Mouse (Mus musculus): Measurements from ENCODE around the gene Cyp2f2.
A peak's percentile ranks its signal among the peaks of the same experiment; 100 is the strongest.

Gene Cyp2f2

DNA sequence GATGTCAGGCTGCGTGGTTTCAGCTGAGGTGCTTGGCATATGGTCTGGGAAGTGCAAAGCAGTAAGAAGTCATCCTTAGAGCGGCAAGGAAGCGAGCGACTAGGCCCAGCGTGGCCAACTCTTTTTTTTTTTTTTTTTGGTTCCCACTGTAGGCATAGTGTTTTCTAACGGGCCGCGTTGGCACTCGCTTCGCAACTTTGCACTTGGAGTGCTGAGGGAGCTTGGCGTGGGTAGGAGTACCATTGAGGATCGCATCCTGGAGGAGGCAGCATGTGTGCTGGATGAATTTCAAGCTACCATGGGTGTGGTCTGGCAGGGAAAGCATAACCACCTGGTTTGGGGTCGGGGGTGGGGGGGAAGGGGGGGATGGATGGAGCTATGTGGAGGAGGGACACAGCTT is 36.3 kb downstream of the Cyp2f2 start:
- no peak for DNase-seq (ENCODE audit: low read depth)

- DNase-seq (ENCODE audit: low read depth): no peak
Observed at GRCm38 (mm10) chr7:27158171-27158570, 38.5 kb downstream of the Cyp2f2 start.

DNA sequence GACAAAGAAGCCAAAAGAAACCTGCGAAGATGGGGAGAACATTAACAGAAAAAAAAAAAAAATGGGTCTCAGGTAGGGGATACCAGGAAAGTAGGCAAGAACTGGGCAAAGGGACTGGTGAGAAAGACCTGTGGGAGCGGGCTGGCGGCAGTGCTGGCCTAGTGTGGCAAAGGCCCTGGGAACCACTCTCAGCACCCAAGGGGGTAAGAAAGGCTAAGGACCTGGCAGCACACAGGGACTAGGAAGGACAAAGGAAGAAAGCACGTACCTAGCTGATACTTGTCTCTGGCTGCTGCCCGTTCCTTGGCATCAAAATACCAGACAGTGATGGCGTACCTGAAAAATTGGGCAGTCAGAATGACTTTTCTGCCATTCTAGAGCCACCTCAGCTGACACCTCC is 39.5 kb downstream of the Cyp2f2 start:
- DNase-seq (ENCODE audit: low read depth): no peak

DNA sequence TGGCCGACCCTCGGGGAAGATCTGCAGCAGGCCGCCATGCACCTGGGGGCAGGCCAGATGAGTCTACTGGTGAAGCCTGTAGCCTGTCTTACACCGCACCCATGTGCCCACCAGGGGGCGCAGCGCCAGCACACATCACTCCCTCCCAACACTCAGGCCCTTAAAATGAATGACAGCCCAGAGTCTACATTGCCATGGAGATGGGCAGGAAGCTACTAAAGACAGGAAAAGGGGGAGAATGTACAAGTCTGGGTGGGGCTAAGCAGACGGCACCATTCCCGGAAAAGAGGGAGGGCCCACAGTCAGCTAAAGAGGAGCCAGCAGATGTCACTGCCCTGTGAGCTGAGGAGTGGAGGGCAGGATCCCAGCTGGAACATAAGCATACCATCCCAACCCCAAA is 40.2 kb downstream of the Cyp2f2 start:
- DNase-seq (ENCODE audit: low read depth): peak; percentile 66

DNA sequence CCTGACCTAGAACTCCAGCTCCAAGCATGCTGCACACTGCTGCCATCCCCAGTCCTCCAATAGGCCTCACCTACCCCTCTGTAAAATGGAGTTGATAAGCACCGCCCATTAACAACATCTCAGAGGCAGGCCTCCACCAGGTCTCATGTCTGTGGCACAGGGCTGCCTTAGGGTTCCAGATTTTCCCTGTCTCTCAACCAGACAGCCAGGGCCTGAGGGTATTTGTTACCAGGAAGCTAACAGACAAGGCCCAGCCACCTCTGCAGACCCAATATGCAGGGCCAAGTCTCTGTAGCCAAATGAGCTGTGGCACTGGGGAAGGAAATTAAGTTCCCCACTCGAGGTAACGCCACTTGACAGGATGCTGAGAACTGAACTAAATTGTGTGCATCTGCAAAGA is 41.2 kb downstream of the Cyp2f2 start:
- no peak for DNase-seq (ENCODE audit: low read depth)

GRCm38 (mm10) chr7:27161744-27162143 is 42.0 kb downstream of the Cyp2f2 start:
- no peak for DNase-seq (ENCODE audit: low read depth)

- no peak for DNase-seq (ENCODE audit: low read depth)
Observed at GRCm38 (mm10) chr7:27162780-27163449, 43.2 kb downstream of the Cyp2f2 start.

- DNase-seq (ENCODE audit: low read depth): no peak
Observed at GRCm38 (mm10) chr7:27163450-27163805, 43.7 kb downstream of the Cyp2f2 start.

DNA sequence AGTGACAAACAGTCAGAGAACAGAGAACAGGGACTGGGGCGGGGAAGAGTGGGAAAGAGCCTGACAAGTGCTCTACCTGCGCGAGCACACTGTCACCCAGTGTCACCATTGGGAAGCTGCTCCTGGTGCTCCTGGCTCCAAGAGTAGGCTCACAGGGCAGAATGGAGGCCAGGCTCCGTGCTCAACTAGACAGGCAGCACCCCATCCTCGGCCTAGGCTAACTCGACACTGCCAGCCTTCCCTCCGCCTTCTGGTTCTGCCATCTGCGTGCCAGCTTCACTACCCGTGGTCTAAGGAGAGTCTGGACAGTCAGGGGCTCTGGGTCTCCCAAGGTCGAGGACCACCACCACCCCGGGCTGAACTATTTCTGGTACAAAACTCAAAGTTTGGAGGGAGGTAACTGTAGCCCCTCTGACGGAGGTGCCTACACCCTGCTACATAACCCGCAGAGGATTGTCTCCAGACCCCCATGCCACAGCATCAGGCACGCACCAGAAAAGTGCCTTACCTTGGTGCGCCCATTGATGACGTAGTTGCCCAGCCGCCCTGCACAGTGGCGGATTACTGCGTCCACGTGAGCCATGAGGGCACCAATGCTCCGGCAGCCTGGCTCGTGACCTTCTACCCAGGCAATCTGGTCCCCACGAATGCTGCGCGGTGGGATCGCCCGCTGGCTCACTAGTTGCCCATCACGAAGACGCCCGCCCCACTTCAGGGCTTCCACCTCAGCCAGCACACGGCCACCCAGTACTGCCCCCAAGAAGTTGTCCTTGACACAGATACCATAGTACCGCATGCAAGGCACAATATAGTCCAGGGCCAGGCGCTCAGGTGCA is 44.6 kb downstream of the Cyp2f2 start:
- DNase-seq (ENCODE audit: low read depth): no peak

- DNase-seq (ENCODE audit: low read depth): no peak
Observed at GRCm38 (mm10) chr7:27165007-27165655, 45.4 kb downstream of the Cyp2f2 start.

GRCm38 (mm10) chr7:27165696-27166095 is 46.0 kb downstream of the Cyp2f2 start:
- no peak for DNase-seq (ENCODE audit: low read depth)

GRCm38 (mm10) chr7:27166229-27166613 is 46.5 kb downstream of the Cyp2f2 start:
- peak; percentile 58 for DNase-seq (ENCODE audit: low read depth)

GRCm38 (mm10) chr7:27166614-27167474 is 47.1 kb downstream of the Cyp2f2 start, which contains the start of gene Egln2:
Gene Egln2 (minus strand): TSS chr7:27166802.
- DNase-seq (ENCODE audit: low read depth): peak; percentile 88

DNA sequence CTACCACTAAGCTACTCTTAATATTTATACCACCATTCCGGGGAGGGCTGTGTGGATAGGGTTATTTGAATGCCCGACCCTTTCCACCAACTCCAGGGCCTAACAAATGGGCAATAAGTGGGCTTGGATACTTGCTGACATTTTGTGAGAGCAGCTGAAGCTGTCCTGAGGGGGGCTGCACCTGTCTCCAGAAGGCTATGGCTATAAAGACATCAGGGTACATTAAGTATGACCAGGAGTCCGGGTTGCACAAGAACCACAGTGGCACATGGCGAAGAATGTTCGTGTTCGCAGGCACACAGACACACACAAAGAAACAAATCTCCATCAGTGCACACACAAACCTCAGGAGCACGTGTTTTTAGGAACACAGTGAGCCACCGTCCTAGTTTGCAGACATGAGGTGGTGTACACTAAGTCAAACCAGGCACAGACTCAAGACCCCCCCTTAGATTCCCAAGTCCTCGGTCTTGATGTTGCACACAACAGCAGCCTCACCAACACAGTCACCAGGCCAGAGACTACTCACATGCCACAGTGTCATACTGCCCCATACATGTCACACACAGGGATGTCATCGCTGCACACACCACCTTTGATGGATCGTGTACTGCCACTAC is 47.9 kb downstream of the Cyp2f2 start:
- DNase-seq (ENCODE audit: low read depth): no peak

DNA sequence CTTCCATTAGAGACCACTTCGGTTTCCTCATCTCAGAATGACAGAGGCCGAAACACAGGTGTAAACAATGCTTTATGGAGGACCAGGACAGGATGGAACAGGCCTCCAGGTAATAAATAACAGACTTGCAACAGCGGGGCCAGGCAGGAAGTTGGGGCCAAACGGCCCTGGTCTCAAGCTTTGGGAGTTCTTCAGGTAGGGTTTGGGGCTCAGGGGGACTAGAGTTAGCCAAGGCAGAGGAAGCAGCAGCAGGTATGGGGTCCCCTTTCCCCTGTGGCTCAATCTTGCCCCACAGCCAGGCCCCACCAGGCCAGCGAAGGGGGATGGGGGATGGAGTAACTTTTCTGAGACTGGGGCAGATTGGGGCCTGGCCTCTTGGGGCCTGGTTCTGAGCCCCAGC is 48.7 kb downstream of the Cyp2f2 start:
- no peak for DNase-seq (ENCODE audit: low read depth)

- no peak for DNase-seq (ENCODE audit: low read depth)
Observed at GRCm38 (mm10) chr7:27170981-27171380, 51.3 kb downstream of the Cyp2f2 start.

GRCm38 (mm10) chr7:27174496-27174895 is 54.8 kb downstream of the Cyp2f2 start:
- no peak for DNase-seq (ENCODE audit: low read depth)

DNA sequence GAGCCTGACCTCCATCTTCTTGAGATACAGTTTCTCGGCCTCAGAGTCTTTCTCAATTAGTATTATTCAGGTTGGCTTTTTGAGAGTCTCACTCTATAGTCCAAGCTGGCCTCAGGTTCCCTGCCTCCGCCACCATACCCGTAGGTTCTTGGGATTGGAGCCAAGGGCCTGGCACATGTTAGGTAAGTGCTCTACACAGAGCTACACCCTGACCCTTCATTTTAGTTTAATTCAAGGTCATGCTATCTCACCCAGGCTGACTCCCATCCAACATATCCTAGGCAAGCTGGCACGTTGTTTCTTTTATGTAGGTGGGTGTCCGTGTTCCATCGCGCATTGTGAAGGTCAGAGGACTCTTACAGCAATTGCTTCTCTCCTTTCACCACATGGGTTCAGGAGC is 55.2 kb downstream of the Cyp2f2 start:
- no peak for DNase-seq (ENCODE audit: low read depth)

DNA sequence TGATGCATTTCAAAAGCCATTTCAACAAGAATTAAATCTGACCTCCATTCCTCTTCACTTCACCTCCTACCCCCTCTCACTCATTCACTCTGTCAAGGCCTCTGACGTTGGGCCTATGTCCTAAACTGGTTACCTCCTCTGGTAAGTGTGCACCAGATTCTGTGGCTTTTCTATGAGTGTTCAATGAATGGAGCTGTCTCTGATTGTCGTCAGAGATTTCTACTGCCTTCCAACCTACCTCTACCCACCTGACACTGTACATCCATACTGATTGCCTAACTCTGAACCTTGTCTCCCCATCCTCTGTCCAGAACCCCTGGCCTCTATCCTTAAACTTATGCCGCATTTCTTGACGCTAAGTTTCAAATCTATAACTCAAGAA is 58.2 kb downstream of the Cyp2f2 start:
- no peak for DNase-seq (ENCODE audit: low read depth)

DNA sequence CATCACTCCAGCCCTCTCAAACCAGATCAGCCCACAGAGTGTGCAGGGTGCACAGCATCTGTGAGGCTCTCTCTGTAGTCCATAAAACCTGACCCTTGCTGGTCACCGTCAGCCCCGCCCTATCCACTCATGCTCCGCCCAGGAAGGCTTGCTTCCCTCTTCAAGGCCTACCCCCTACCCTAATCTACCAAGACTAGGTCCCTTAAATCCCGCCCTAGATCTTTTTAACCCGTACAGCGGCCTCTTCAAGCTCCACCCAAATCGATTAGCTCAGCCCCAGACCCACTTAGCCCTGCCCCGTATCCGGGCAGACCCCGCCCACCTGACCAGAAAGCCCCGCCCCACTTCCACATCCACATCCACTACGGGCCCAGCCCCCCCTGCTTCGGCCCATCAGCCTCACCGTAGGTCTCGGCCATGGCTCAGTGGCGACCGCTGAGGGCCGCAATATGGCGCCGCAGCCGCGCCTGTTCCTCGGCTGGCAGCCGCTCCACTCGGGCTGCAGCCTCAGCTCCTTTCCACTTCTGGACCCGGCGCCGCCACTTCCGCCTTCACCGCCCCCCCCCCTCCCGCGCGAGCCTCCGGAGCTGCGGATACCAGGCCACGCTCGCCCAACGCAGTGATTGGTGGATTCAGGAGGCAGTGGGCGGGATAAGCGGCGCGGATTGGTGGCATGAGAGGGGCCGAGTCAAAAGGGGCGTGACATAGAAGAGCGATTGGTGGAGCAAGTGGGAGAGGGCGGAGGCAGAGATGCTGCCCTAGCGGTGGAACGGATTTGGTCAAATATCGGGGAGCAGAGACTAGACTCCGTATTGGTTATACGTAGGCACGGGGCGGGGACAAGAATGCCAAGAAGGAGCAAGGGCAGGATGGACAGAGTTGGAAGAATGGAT is 58.9 kb downstream of the Cyp2f2 start, which contains the start of gene Rab4b:
TSS of gene Rab4b (minus strand) at position 573 of the 893 bp plus-strand sequence.
- peak; percentile 99 for DNase-seq (ENCODE audit: low read depth)
